Mouse (Mus musculus): ENCODE data around the gene Exosc5. TPM values are rescaled to one million over a fixed set of nuclear protein-coding genes. Genes with fewer than 3 reads are reported as not detected.

Gene Exosc5
- total RNA-seq, 2 experiments from 2014 or later = 16.9 to 17.2 TPM

Other genes with a start within 250 kb of the Exosc5 start
- gene Cxcl17, start 246.3 kb upstream of the Exosc5 start, total RNA-seq (2021) = not detected
- gene Ceacam1, start 181.6 kb upstream of the Exosc5 start, total RNA-seq (2021) = 10 to 100 TPM; 14.3 to 17.4 TPM
- 1 to 10 TPM; 1.9 to 2.0 TPM for gene Ceacam2, start 119.3 kb upstream of the Exosc5 start, total RNA-seq (2021)
- gene Erich4, start 43.3 kb upstream of the Exosc5 start, total RNA-seq (2021) = under 1 TPM in 1 of 2 experiments, not detected in 1; 0.53 TPM
- 10 to 100 TPM; 55.5 to 60.6 TPM for gene Dmac2, start 39.8 kb upstream of the Exosc5 start, total RNA-seq (2021)
- gene B3gnt8, start 32.5 kb upstream of the Exosc5 start, total RNA-seq (2021) = 1 to 10 TPM; 4.9 to 5.8 TPM
- gene Bckdha, start 183 bp upstream of the Exosc5 start, total RNA-seq (2021) = 100 to 1,000 TPM; 132 to 146 TPM
- gene Tmem91, start 16.0 kb downstream of the Exosc5 start, total RNA-seq (2021) = under 1 TPM in 1 of 2 experiments, not detected in 1; 0.37 TPM
- 10 to 100 TPM; 11.0 to 11.3 TPM for gene B9d2, start 21.6 kb downstream of the Exosc5 start, total RNA-seq (2021)
- gene Tgfb1, start 27.8 kb downstream of the Exosc5 start, total RNA-seq (2021) = 10 to 100 TPM; 31.7 to 36.1 TPM
- gene Ccdc97, start 59.9 kb downstream of the Exosc5 start, total RNA-seq (2021) = 10 to 100 TPM; 47.0 to 50.7 TPM
- gene Hnrnpul1, start 95.6 kb downstream of the Exosc5 start, total RNA-seq (2021) = 10 to 100 TPM; 88.8 to 89.0 TPM
- gene Axl, start 129.5 kb downstream of the Exosc5 start, total RNA-seq (2021) = 100 to 1,000 TPM in 1 of 2 experiments, 10 to 100 TPM in 1; 94.3 to 122 TPM
- gene Cyp2s1, start 157.7 kb downstream of the Exosc5 start, total RNA-seq (2021) = 1 to 10 TPM; 5.4 to 6.1 TPM
- gene Cyp2b10, start 238.5 kb downstream of the Exosc5 start, total RNA-seq (2021) = 1 to 10 TPM in 1 of 2 experiments, under 1 TPM in 1; 0.59 to 2.9 TPM